Mouse (Mus musculus) liver, adult 2 months (tissue): ENCODE measurements around the gene Crip2. TPM values are rescaled to one million over a fixed set of nuclear protein-coding genes. Genes with fewer than 3 reads are reported as not detected.

Experiments used
- DNase-seq: peaks from one replicate; pipeline ENCODE4 v3.0.0-alpha.2; 2011; ENCODE audit warnings: low read depth, low spot score; ENCODE audit errors: extremely low read depth
- H3K27ac ChIP-seq: fragments of 200-500 bp; replicated peaks from 2 replicates; pipeline ENCODE4 v1.5.1; 2012; ENCODE audit warnings: low read depth, mild to moderate bottlenecking, control low read depth, inconsistent platforms, low read length; ENCODE audit not compliant: insufficient read depth
- H3K27me3 ChIP-seq: fragments of 200-500 bp; 2 replicates; pipeline ENCODE4 v1.6.1; 2012; ENCODE audit warnings: mild to moderate bottlenecking, moderate library complexity, low read length, inconsistent platforms; ENCODE audit not compliant: control insufficient read depth, insufficient read depth
- H3K36me3 ChIP-seq: fragments of 200-500 bp; 2 replicates; pipeline ENCODE4 v1.6.1; 2012; ENCODE audit warnings: low read length, inconsistent platforms; ENCODE audit not compliant: control insufficient read depth, insufficient read depth
- H3K4me1 ChIP-seq: fragments of 200-500 bp; 2 replicates; pipeline ENCODE4 v1.6.1; 2011; ENCODE audit warnings: low read length; ENCODE audit not compliant: control insufficient read depth, insufficient read depth
- H3K4me3 ChIP-seq: fragments of 200-500 bp; 2 replicates; pipeline ENCODE4 v1.5.1; 2011; ENCODE audit warnings: low read depth, mild to moderate bottlenecking, control low read depth, low read length, moderate library complexity; ENCODE audit not compliant: insufficient read depth
- H3K79me2 ChIP-seq: fragments of 200-500 bp; 2 replicates; pipeline ENCODE4 v1.6.1; 2012; ENCODE audit warnings: inconsistent platforms, mild to moderate bottlenecking, low read length, moderate library complexity; ENCODE audit not compliant: control insufficient read depth, insufficient read depth
- H3K9ac ChIP-seq: fragments of 200-500 bp; 2 replicates; pipeline ENCODE4 v1.6.1; 2012; ENCODE audit warnings: low read depth, mild to moderate bottlenecking, control low read depth, inconsistent platforms, low read length
- CTCF ChIP-seq: fragments of 200-500 bp; IDR thresholded peaks from 2 replicates; pipeline ENCODE4 v1.5.1; 2011; ENCODE audit warnings: low read depth, low read length, control low read depth
- POLR2A ChIP-seq: fragments of 200-500 bp; IDR thresholded peaks from 2 replicates; pipeline ENCODE4 v1.6.1; 2011; ENCODE audit warnings: low read length, control low read depth; ENCODE audit not compliant: insufficient read depth; ENCODE audit errors: extremely low read depth
- WGBS: fragments of 180-500 bp; shearing (Covaris S2); methylation state at CpG from one replicate; pipeline ENCODE4 v1.1.7; 2018; 5-methylcytosine and 5-hydroxymethylcytosine counted together
- polyA plus RNA-seq: library from polyadenylated mRNA; depleted of rRNA; stranded (reverse); fragments of >200 nt; gene quantifications from 2 replicates; pipeline ENCODE4 v1.2.3, GENCODE M21; 2012
- total RNA-seq: library from RNA; depleted of rRNA; stranded (reverse); fragments of >200 nt; gene quantifications from 2 replicates; pipeline ENCODE4 v1.2.3, GENCODE M21; 2014

The Crip2 gene
- total and polyA plus RNA-seq, 2 experiments = 24.3 to 245 TPM

DNA sequence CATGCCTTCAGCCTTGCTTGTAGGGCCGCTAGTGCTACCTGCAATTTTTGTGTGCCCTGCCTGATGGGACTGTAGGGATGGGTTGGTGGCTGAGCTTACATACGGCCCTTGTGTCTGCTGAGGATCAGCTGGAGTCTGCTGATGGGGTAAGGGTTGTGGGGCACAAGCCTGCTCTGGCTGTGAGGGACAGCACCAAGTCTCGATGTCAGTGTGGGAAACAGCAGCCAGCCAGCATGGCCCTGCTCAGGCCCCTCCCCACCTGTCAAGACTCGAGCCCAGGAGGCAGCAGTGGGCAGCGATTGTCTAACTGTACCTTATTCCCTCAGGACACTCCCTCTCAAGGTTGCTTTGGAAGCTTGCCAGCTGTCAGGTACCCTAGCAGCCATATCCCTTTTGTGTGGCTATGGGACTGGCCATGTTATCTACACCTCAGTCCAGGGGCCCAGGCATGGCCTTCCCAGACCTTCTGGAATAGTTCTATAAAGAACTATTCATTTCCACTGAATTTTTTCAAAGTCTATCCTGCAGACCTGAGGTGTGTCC is 6.1 kb upstream of the Crip2 start:
- Histone ChIP-seq H3K79me2 (no peaks in the 10 kb centered on the region), H3K27ac (no peak overlapping the region), H3K27me3 (no peaks in the 10 kb centered on the region), H3K4me3 (no peak overlapping the region), H3K36me3 (peaks cover 7% of the 10 kb centered on the region; the same call in 1 of the 2 replicates), H3K4me1 (no peaks in the 10 kb centered on the region), H3K9ac (no peak overlapping the region)
- no peak for DNase-seq
- TF ChIP-seq CTCF = no peak
- TF ChIP-seq POLR2A = no peak
- 80% methylated on average over 5 of the region's 5 CpGs for WGBS

DNA sequence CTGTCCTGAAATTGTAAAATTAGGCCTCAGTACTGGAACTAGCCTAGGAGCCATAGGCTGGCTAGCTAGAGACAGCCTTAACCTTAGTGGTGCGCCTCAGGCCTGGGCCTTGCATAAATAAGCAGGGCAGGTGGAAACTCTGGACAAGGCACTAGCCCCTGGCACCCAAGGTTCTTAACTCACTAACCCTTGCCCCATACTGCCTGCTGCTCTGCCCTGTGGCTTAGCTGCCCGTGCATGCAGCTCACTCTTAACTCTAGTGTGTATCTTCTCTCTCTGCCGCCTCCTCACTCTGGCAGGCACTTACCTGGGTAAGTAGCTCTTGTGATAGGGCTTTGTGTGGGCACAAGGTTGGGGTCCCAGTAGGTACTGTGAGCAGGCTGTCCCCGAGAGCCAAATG is 5.5 kb upstream of the Crip2 start:
- 95% methylated on average over 4 of the region's 4 CpGs for WGBS
- no peak for TF ChIP-seq CTCF
- no peak for TF ChIP-seq POLR2A

DNA sequence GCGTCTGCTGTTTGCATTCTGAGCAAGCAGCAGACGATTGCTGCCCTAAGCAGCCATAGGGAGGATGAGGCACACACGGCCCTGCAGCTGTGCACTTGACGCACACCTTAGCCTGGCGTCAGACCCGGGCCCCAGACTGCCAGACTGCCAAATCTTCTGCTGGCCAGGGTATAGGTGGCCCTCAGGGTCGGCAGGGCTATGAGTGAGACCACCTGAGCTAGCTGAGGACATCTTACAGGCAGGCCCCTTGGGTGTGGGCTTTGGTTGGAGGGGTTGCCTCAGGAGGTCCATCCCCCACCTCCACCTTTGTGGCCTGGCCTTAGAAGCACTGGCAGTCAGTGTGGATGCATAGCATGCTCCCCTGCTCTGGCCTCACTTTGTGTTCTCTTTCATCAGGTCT is 4.6 kb upstream of the Crip2 start:
- H3K4me3 ChIP-seq = no peak overlapping the region
- H3K27ac ChIP-seq = no peak overlapping the region
- H3K4me1 ChIP-seq = no peaks in the 10 kb centered on the region
- WGBS = 93% methylated on average over 7 of the region's 7 CpGs
- no peak for TF ChIP-seq POLR2A
- no peak for TF ChIP-seq CTCF
- H3K79me2 ChIP-seq = no peaks in the 10 kb centered on the region
- DNase-seq = no peak
- H3K9ac ChIP-seq = no peak overlapping the region
- H3K36me3 ChIP-seq = peaks cover 7% of the 10 kb centered on the region; the same call in 1 of the 2 replicates
- H3K27me3 ChIP-seq = no peaks in the 10 kb centered on the region

More for the DNA sequence above, 5.5 kb upstream of the Crip2 start:
- Histone ChIP-seq H3K27ac (no peak overlapping the region), H3K27me3 (no peaks in the 10 kb centered on the region), H3K4me3 (no peak overlapping the region), H3K36me3 (peaks cover 7% of the 10 kb centered on the region; the same call in 1 of the 2 replicates), H3K9ac (no peak overlapping the region), H3K4me1 (no peaks in the 10 kb centered on the region), H3K79me2 (no peaks in the 10 kb centered on the region)
- no peak for DNase-seq

DNA sequence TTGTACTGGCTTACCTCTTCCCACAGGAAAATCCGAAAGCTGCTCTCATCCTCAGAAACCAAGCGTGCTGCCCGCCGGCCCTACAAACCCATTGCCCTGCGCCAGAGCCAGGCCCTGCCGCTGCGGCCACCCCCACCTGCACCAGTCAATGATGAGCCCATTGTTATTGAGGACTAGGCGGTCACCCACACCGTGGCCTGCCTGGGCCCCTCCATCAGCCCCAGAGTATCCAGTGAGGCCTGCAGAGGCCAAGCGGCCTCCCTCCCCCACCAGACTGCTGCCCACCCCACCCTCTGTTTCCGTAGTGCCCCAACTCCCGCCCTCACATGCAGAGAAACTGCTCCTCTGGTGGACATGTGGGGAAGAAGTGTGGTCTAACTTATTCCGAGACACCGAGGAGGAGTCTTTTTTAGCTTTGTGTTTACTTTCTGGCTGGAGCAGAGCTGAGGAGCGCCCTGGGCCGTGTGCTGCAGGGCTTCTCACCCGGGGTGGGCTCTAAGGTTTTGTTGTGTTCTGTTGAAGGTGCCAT is 3.5 kb upstream of the Crip2 start:
- Histone ChIP-seq H3K27me3 (no peaks in the 10 kb centered on the region), H3K27ac (no peak overlapping the region), H3K36me3 (peaks cover 5% of the 10 kb centered on the region; the same call in 1 of the 2 replicates), H3K4me3 (no peak overlapping the region), H3K79me2 (no peaks in the 10 kb centered on the region), H3K4me1 (peaks cover 3% of the 10 kb centered on the region; the same call in 1 of the 2 replicates), H3K9ac (no peak overlapping the region)
- TF ChIP-seq CTCF (no peak), POLR2A (no peak)
- WGBS = 92% methylated on average over 17 of the region's 17 CpGs
- no peak for DNase-seq

DNA sequence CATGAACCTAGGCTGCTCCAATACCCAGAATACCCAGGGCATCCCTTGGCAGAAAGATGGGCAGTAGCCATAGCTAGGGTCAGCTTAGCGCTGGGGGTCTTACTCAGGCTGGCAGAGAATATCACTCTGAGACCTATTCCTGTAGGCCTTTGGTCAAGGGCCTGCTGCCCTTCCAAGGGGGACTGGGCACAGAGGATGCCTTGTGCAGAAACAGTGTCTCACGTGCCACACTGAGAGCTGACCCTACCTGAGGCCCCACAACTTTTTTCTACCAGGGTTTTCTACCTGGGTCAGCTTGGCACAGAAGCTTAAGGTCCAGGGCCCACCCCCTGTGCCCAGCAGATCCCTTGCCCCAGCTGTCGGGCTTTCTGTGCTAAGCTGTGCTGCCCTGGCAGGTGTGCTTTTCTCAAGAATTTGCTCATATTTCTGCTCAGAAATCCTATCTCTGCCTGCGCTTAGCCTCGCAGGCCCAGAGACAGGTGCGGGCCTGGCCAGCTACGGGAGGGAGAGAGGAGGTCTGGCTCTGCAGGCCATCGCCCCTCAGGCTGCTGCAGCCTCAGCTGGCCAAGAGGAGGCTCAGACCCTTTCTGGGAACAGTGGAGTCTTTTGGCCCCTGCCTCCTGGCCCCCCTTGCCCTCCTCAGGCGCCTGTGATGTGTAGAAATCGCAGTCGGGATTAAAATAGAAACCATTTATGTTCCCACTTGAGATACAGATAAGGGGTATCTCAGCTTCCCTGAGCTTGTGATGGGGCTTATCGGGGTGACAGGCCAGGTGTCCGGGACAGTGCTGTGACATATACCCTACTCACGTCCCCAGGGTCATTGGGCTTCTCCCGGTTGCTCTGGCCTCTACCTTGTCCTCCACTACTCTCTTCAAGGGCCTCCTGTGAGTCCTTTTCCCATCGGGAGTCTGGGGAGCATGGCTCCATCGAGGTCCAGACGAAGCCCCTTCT is 2.5 kb upstream of the Crip2 start:
- TF ChIP-seq POLR2A = no peak
- no peak for TF ChIP-seq CTCF
- Histone ChIP-seq H3K9ac (no peak overlapping the region), H3K27ac (no peak overlapping the region), H3K36me3 (peaks cover 3% of the 10 kb centered on the region; the same call in 1 of the 2 replicates), H3K79me2 (no peaks in the 10 kb centered on the region), H3K4me3 (no peak overlapping the region), H3K27me3 (no peaks in the 10 kb centered on the region), H3K4me1 (peaks cover 5% of the 10 kb centered on the region)
- DNase-seq = no peak
- WGBS = 91% methylated on average over 18 of the region's 18 CpGs
